Mouse (Mus musculus): ENCODE results near the gene Glt1d1. TPM values are rescaled to one million over a fixed set of nuclear protein-coding genes. Genes with fewer than 3 reads are reported as not detected.

The Glt1d1 gene
- total RNA-seq, 4 experiments from 2014 or later: 0.46 to 3.1 (median 0.55) TPM

GRCm38 (mm10) chr5:127633188-127633587 lies 1.1 kb downstream of the Glt1d1 start:
- DNase-seq: no peak

GRCm38 (mm10) chr5:127633666-127634065 lies 1.6 kb downstream of the Glt1d1 start:
- no peak for DNase-seq

GRCm38 (mm10) chr5:127637622-127638021 lies 5.6 kb downstream of the Glt1d1 start:
- no peak for DNase-seq

- DNase-seq: no peak
These were observed 6.1 kb downstream of the Glt1d1 start for GRCm38 (mm10) chr5:127638177-127638576.

GRCm38 (mm10) chr5:127639067-127639605 lies 7.1 kb downstream of the Glt1d1 start:
- no peak for DNase-seq

GRCm38 (mm10) chr5:127639635-127640034 lies 7.6 kb downstream of the Glt1d1 start:
- DNase-seq: no peak

- no peak for DNase-seq
These were observed 8.3 kb downstream of the Glt1d1 start for GRCm38 (mm10) chr5:127640359-127640758.

- no peak for DNase-seq
These were observed 9.3 kb downstream of the Glt1d1 start for GRCm38 (mm10) chr5:127641185-127641958.

- no peak for DNase-seq
These were observed 16.0 kb downstream of the Glt1d1 start for GRCm38 (mm10) chr5:127648046-127648445.

GRCm38 (mm10) chr5:127649077-127649476 lies 17.0 kb downstream of the Glt1d1 start:
- no peak for DNase-seq

GRCm38 (mm10) chr5:127658257-127658656 lies 26.2 kb downstream of the Glt1d1 start:
- no peak for DNase-seq

- no peak for DNase-seq
These were observed 27.2 kb downstream of the Glt1d1 start for GRCm38 (mm10) chr5:127659312-127659711.

GRCm38 (mm10) chr5:127660267-127660666 lies 28.2 kb downstream of the Glt1d1 start:
- no peak for DNase-seq

GRCm38 (mm10) chr5:127660979-127661378 lies 28.9 kb downstream of the Glt1d1 start:
- DNase-seq: no peak

GRCm38 (mm10) chr5:127673913-127674312 lies 41.9 kb downstream of the Glt1d1 start:
- no peak for DNase-seq

GRCm38 (mm10) chr5:127677561-127677960 lies 45.5 kb downstream of the Glt1d1 start:
- DNase-seq: no peak

- DNase-seq: no peak
These were observed 46.4 kb downstream of the Glt1d1 start for GRCm38 (mm10) chr5:127678501-127678900.

- DNase-seq: no peak
These were observed 56.6 kb downstream of the Glt1d1 start for GRCm38 (mm10) chr5:127688568-127689170.

GRCm38 (mm10) chr5:127691085-127691484 lies 59.0 kb downstream of the Glt1d1 start:
- no peak for DNase-seq

GRCm38 (mm10) chr5:127691581-127691980 lies 59.5 kb downstream of the Glt1d1 start:
- DNase-seq: no peak

- DNase-seq: no peak
These were observed 63.8 kb downstream of the Glt1d1 start for GRCm38 (mm10) chr5:127695898-127696297.

GRCm38 (mm10) chr5:127696602-127697001 lies 64.5 kb downstream of the Glt1d1 start:
- no peak for DNase-seq

GRCm38 (mm10) chr5:127698525-127698924 lies 66.5 kb downstream of the Glt1d1 start:
- DNase-seq: no peak

GRCm38 (mm10) chr5:127699679-127700078 lies 67.6 kb downstream of the Glt1d1 start:
- no peak for DNase-seq
